Mouse (Mus musculus) cerebellum, postnatal 36 days (tissue): ENCODE measurements around the gene Cfap74.

Experiments used
- DNase-seq, 2 experiments: peaks; one replicate each; pipeline ENCODE4 v3.0.0; 2021 to 2022; ENCODE audit warnings: mixed read lengths in 2 of 2

Cfap74 gene

GRCm38 (mm10) chr4:155505067-155505466 is 96.1 kb downstream of the Cfap74 start:
- DNase-seq = no peak

GRCm38 (mm10) chr4:155505671-155506295 is 96.8 kb downstream of the Cfap74 start:
- no peak for DNase-seq

GRCm38 (mm10) chr4:155508614-155509013 is 99.6 kb downstream of the Cfap74 start:
- DNase-seq = no peak

GRCm38 (mm10) chr4:155510981-155511380 is 102.0 kb downstream of the Cfap74 start:
- no peak for DNase-seq

- no peak for DNase-seq
These were observed 105.8 kb downstream of the Cfap74 start for GRCm38 (mm10) chr4:155514810-155515209.
